Mouse (Mus musculus) kidney, adult 9 months (tissue): Measurements from ENCODE around the gene Gp1bb.

Source experiments
- DNase-seq: peaks from one replicate; pipeline ENCODE4 v3.0.0; 2022

Gene Gp1bb

GRCm38 (mm10) chr16:18622019-18622418 lies at the start of gene Gp1bb:
Gene Gp1bb, minus strand, starts transcription at chr16:18622403.
- DNase-seq = no peak

- DNase-seq = no peak
Observed at GRCm38 (mm10) chr16:18669914-18670313, 47.7 kb upstream of the Gp1bb start.

GRCm38 (mm10) chr16:18658597-18658996 lies 36.4 kb upstream of the Gp1bb start:
- DNase-seq = no peak

GRCm38 (mm10) chr16:18655372-18656098 lies 33.3 kb upstream of the Gp1bb start:
- DNase-seq = no peak

- DNase-seq = no peak
Observed at GRCm38 (mm10) chr16:18653290-18654160, 31.3 kb upstream of the Gp1bb start.

- no peak for DNase-seq
Observed at GRCm38 (mm10) chr16:18649126-18649525, 26.9 kb upstream of the Gp1bb start.

GRCm38 (mm10) chr16:18645329-18645728 lies 23.1 kb upstream of the Gp1bb start:
- no peak for DNase-seq

GRCm38 (mm10) chr16:18644485-18644884 lies 22.3 kb upstream of the Gp1bb start:
- DNase-seq = no peak

- no peak for DNase-seq
Observed at GRCm38 (mm10) chr16:18643406-18643998, 21.3 kb upstream of the Gp1bb start.

- DNase-seq = no peak
Observed at GRCm38 (mm10) chr16:18642897-18643296, 20.7 kb upstream of the Gp1bb start.

- DNase-seq = no peak
Observed at GRCm38 (mm10) chr16:18642291-18642690, 20.1 kb upstream of the Gp1bb start.

- DNase-seq = no peak
Observed at GRCm38 (mm10) chr16:18639382-18639929, 17.3 kb upstream of the Gp1bb start.

- DNase-seq = no peak
Observed at GRCm38 (mm10) chr16:18638396-18638795, 16.2 kb upstream of the Gp1bb start.

- DNase-seq = no peak
Observed at GRCm38 (mm10) chr16:18636804-18637203, 14.6 kb upstream of the Gp1bb start.

- no peak for DNase-seq
Observed at GRCm38 (mm10) chr16:18636401-18636800, 14.2 kb upstream of the Gp1bb start.

GRCm38 (mm10) chr16:18633333-18633732 lies 11.1 kb upstream of the Gp1bb start:
- no peak for DNase-seq

- no peak for DNase-seq
Observed at GRCm38 (mm10) chr16:18632816-18633215, 10.6 kb upstream of the Gp1bb start.

- DNase-seq = no peak
Observed at GRCm38 (mm10) chr16:18632059-18632458, 9.9 kb upstream of the Gp1bb start.

- DNase-seq = no peak
Observed at GRCm38 (mm10) chr16:18631141-18631540, 8.9 kb upstream of the Gp1bb start.

GRCm38 (mm10) chr16:18630291-18630690 lies 8.1 kb upstream of the Gp1bb start:
- DNase-seq = no peak

- DNase-seq = peak; percentile 18
Observed at GRCm38 (mm10) chr16:18629390-18630231, 7.4 kb upstream of the Gp1bb start, which contains the start of gene Sept5. Gene Sept5, minus strand, starts transcription at chr16:18629954.

GRCm38 (mm10) chr16:18628948-18629340 lies 6.7 kb upstream of the Gp1bb start:
- no peak for DNase-seq
